Mouse (Mus musculus) heart, embryonic 13.5 days (tissue): ENCODE results near the gene Gpr132. TPM values are rescaled to one million over a fixed set of nuclear protein-coding genes. Genes with fewer than 3 reads are reported as not detected.

Experiments used
- ATAC-seq: fragments of 200-750 bp; cut with Nextera tagmentation; 2 replicates; pipeline ENCODE4 v1.8.0; 2017; ENCODE audit warnings: moderate TSS enrichment; ENCODE audit not compliant: insufficient number of reproducible peaks, low FRiP score, low TSS enrichment; ENCODE audit errors: extremely low read depth
- H3K27ac ChIP-seq: fragments of 300-500 bp; sonication (generic); replicated peaks from 2 replicates; pipeline ENCODE4 v1.5.1; 2015; ENCODE audit warnings: moderate library complexity, mild to moderate bottlenecking, inconsistent platforms
- H3K27me3 ChIP-seq: fragments of 300-500 bp; sonication (generic); replicated peaks from 2 replicates; pipeline ENCODE4 v1.6.1; 2015; ENCODE audit warnings: mild to moderate bottlenecking, inconsistent platforms
- H3K36me3 ChIP-seq: fragments of 300-500 bp; sonication (generic); 2 replicates; pipeline ENCODE4 v1.6.1; 2015; ENCODE audit warnings: mild to moderate bottlenecking, inconsistent platforms
- H3K4me1 ChIP-seq: fragments of 300-500 bp; sonication (generic); 2 replicates; pipeline ENCODE4 v1.6.1; 2015; ENCODE audit warnings: inconsistent platforms
- H3K4me2 ChIP-seq: fragments of 300-500 bp; sonication (generic); 2 replicates; pipeline ENCODE4 v1.6.1; 2015; ENCODE audit warnings: inconsistent platforms, mild to moderate bottlenecking, moderate library complexity
- H3K4me3 ChIP-seq: fragments of 300-500 bp; sonication (generic); 2 replicates; pipeline ENCODE4 v1.5.1; 2015; ENCODE audit warnings: moderate library complexity, mild to moderate bottlenecking, inconsistent platforms
- H3K9ac ChIP-seq: fragments of 300-500 bp; sonication (generic); 2 replicates; pipeline ENCODE4 v1.6.1; 2015; ENCODE audit warnings: inconsistent platforms, mild to moderate bottlenecking, moderate library complexity
- H3K9me3 ChIP-seq: fragments of 300-500 bp; sonication (generic); 2 replicates; pipeline ENCODE4 v1.6.1; 2016; ENCODE audit warnings: inconsistent platforms
- WGBS: fragments of 180-500 bp; shearing (Covaris S2); methylation state at CpG from one replicate; pipeline ENCODE4 v1.1.7; 2015; ENCODE audit warnings: mixed read lengths; 5-methylcytosine and 5-hydroxymethylcytosine counted together
- polyA plus RNA-seq: library from polyadenylated mRNA; unstranded; fragments of >200 nt; fragmentation: Nextera tagmentation; extraction: Ambion mirVana; gene quantifications from 2 replicates; pipeline ENCODE4 v1.2.1, GENCODE M21; 2015

The Gpr132 gene
- polyA plus RNA-seq, 1 experiment from 2014 or later = 0.16 TPM

DNA sequence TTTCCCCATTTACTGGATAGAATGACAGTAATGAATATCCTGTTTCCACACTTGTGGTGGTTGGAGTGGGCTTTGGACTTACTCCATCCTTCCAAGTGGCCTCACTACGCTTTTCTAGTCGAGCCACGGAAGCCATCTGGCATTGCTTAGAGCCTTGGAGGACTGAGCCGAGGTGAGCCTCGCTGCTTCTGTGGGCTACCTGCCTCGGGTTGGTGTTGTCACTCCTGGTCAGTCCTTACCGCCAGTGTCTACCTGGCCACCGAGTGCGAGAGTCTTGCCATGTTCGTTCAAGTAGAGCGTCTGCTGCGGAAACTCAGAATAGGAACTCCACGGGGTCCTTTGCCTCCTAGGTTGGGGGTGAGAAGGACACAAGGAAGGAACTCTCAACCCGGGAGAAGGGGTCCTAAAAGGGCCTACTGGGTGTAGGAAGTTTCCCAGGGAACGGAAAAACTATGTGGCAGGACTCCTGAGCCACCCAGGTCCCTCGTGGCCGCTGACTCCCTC, 9.1 kb upstream of the Gpr132 start:
- Histone ChIP-seq H3K27ac (no peak overlapping the region), H3K4me2 (peak overlapping the region; percentile 82)
- 3% methylated on average over 17 of the region's 17 CpGs for WGBS

DNA sequence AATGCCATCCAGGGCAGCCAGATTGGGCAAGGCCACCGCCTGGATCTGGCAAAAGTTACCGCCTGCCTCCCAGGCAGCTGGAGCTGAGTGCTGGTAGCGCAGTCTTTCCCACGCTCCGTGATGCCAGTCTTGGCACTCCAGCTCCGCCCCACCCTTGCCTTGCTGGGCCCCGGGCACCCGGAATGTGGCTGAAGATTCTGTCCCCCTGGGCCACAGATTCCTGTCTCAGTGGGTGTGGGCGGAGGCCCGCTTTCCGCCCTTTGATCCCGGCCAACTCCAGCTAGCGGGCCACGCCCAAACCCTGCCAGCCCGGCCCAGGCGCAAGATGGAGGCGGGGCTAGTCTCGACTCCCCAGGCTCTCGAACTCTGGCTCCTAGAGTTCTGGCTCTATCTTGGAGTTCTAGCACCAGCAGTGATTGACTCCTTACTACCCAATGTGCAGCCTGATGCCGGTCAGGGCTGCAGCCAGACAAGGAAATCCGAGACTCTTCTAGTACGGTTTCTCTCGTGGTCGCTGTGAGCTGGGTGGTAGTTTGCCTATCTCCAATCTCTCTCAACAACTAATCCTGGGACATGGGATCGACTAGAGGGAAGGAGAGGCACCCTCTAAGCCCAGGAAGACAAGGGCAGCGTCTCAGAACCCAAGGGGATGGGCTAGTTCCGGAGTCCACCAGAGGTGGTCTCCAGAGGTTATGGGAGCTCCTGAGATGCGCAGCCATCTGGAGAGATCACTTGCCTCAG, 8.5 kb upstream of the Gpr132 start:
- ATAC-seq = no peak
- 6% methylated on average over 28 of the region's 28 CpGs for WGBS
- peaks cover 98% of the 10 kb centered on the region for H3K27me3 ChIP-seq
- no peak overlapping the region for H3K9ac ChIP-seq
- H3K4me3 ChIP-seq = peak overlapping the region; percentile 52
- H3K36me3 ChIP-seq = no peaks in the 10 kb centered on the region
- H3K4me1 ChIP-seq = peaks cover 36% of the 10 kb centered on the region
- H3K27ac ChIP-seq = no peak overlapping the region
- H3K4me2 ChIP-seq = peak overlapping the region; percentile 82
- no peaks in the 10 kb centered on the region for H3K9me3 ChIP-seq

More for the DNA sequence above, 9.1 kb upstream of the Gpr132 start:
- H3K36me3 ChIP-seq = no peaks in the 10 kb centered on the region
- peaks cover 36% of the 10 kb centered on the region for H3K4me1 ChIP-seq
- no peaks in the 10 kb centered on the region for H3K9me3 ChIP-seq
- H3K27me3 ChIP-seq = peaks cover 92% of the 10 kb centered on the region
- ATAC-seq = no peak
- peak overlapping the region; percentile 73 for H3K9ac ChIP-seq
- H3K4me3 ChIP-seq = peak overlapping the region; percentile 52

DNA sequence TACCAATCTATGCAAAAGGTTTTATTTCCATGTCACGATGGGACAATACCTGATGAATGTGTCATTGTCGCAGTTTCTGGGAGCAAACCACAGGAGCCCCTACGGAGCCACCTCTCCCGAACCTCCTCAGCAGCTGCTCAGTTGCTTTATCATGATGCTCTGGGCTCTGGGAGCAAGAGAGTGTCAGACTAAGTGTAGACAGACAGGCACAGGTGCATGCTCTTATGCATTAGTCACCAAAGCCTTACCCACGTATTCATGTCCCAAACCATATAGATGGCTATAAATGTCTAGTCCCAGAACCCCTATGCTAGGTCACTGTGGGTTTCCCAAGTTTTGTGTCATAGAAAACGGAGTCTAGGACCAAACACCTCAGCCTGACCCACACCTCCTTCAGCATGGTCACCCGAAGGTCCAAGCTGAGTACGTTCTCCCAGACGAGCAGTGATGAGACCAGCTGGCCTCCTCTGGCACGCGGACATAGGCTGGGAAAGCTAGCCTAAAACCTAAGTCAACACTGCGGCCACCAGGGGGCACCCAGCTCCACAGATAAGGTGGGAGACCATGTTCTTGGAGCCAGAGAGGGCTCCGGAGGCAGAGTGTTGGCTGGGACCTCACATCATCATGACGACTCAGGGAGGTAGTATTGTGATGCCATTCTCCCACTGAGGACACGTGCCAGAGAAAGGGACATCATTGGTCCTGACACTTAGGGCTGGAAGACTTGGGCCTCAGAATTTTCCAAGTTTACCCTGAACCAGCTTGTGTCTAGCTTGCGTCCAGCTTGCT, 7.4 kb upstream of the Gpr132 start:
- WGBS = 18% methylated on average over 16 of the region's 16 CpGs
- Histone ChIP-seq H3K4me3 (no peak overlapping the region), H3K27ac (no peak overlapping the region), H3K4me2 (no peak overlapping the region), H3K4me1 (peaks cover 39% of the 10 kb centered on the region), H3K9me3 (no peaks in the 10 kb centered on the region), H3K36me3 (no peaks in the 10 kb centered on the region), H3K27me3 (peaks cover 99% of the 10 kb centered on the region), H3K9ac (no peak overlapping the region)
- ATAC-seq = no peak

DNA sequence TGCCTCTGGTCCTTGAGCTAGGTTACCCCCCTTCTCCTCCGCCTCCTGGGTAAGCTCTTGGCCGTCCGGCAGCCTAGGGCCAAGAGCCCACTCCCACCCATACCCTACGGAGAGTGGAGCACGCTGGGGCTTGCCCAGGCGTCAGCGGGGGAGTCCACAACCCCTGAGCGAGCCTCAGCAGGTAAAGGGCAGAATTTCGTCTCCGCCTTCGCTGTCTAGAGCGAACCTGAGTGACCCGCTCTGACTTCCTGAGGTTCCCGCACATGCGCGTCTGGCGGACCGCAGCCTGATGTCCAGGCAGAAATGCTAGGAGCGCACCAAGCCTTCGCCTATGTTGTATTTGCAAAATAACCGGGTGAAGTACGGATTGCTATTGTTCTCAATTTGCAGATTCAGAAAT, 6.2 kb upstream of the Gpr132 start:
- 12% methylated on average over 22 of the region's 22 CpGs for WGBS
- no peaks in the 10 kb centered on the region for H3K9me3 ChIP-seq
- H3K4me1 ChIP-seq = peaks cover 47% of the 10 kb centered on the region
- peak overlapping the region; percentile 63 for H3K4me2 ChIP-seq
- peaks cover 93% of the 10 kb centered on the region for H3K27me3 ChIP-seq
- ATAC-seq = no peak
- H3K9ac ChIP-seq = peak overlapping the region; percentile 68
- no peaks in the 10 kb centered on the region for H3K36me3 ChIP-seq
- no peak overlapping the region for H3K27ac ChIP-seq
- peak overlapping the region; percentile 36 for H3K4me3 ChIP-seq

DNA sequence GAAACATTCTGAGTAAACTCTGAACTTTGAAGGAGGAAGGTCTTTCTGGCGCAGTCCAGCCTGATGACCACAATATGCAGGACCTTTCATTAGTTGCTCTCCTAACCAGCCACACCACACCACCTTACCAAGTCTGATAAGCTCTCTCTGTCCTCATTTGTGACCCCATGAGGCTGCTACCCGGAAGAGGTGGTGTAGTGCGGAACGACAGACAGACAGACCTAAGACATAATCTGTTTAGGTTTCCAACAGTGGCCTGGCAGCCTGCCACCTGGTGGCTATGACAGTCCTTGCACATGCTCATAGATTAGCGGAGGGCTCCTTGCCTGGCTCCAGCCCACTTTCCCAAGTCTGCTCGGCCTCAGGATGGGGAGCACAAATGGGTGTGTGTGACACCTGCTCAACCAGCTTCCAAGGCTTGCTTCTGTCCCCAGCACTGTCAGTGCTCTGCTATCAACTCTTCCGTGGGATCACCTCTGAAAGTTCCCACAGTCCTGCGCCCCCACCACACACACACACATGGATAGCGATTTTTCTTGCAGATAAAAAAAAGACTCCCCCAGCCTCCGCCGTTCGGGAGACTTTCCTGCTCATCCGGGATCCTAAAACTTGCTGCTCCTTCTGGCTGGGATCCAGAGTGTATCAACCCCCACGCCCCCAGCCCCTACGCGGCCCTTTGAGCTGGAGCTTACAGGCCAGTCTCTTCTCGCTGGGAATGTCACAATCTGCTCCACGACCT, 5.6 kb upstream of the Gpr132 start:
- peaks cover 47% of the 10 kb centered on the region for H3K4me1 ChIP-seq
- H3K27ac ChIP-seq = no peak overlapping the region
- peaks cover 93% of the 10 kb centered on the region for H3K27me3 ChIP-seq
- peak overlapping the region; percentile 63 for H3K4me2 ChIP-seq
- 19% methylated on average over 18 of the region's 18 CpGs for WGBS
- H3K9me3 ChIP-seq = no peaks in the 10 kb centered on the region
- peak overlapping the region; percentile 36 for H3K4me3 ChIP-seq
- ATAC-seq = no peak
- peak overlapping the region; percentile 68 for H3K9ac ChIP-seq
- no peaks in the 10 kb centered on the region for H3K36me3 ChIP-seq

DNA sequence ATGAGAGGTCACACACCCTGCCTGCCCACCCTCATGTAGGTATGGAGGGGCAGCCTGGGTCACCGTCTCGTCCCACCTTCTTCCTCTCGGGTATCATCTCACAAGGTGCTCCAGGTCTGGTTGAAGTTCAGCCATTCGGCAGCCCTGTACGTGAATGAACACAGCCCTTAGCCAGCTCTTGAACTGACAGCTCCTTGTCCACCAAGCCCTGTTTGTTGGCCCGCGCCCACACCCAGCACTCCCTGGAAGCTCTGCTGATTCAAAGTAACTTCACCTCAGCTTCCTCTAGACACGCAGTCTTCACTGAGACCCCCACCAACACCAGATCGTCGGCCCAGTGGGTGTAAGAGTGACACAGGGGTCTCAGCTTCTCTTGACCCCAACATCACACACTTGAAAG, 5.0 kb upstream of the Gpr132 start:
- H3K4me2 ChIP-seq = no peak overlapping the region
- no peak overlapping the region for H3K4me3 ChIP-seq
- no peak overlapping the region for H3K27ac ChIP-seq
- no peaks in the 10 kb centered on the region for H3K36me3 ChIP-seq
- no peaks in the 10 kb centered on the region for H3K9me3 ChIP-seq
- no peak for ATAC-seq
- no peak overlapping the region for H3K9ac ChIP-seq
- peaks cover 45% of the 10 kb centered on the region for H3K4me1 ChIP-seq
- peaks cover 93% of the 10 kb centered on the region for H3K27me3 ChIP-seq
- WGBS = 81% methylated on average over 10 of the region's 10 CpGs

DNA sequence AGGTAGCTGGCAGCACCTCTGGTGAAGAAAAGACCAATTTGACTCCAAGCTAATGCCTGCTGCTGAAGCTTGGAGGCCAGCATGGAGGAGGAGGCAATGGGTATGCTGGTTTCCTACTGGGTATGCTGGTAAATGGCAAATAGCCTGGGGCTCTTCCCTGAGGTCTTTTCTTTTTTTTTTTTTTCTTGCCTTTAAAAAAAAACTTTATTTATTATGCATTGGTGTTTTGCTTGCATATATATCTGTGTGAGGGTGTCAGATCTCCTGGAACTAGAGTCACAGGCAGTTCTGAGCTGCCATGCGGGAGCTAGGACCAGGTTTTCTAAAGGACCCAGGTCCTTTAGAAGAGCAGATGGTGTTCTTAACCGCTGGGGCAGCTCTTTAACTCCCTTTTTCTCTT, 3.2 kb upstream of the Gpr132 start:
- H3K4me3 ChIP-seq = no peak overlapping the region
- H3K4me1 ChIP-seq = peaks cover 35% of the 10 kb centered on the region
- 84% methylated on average over 2 of the region's 2 CpGs for WGBS
- H3K4me2 ChIP-seq = no peak overlapping the region
- ATAC-seq = no peak
- H3K27ac ChIP-seq = no peak overlapping the region
- H3K9ac ChIP-seq = no peak overlapping the region
- H3K9me3 ChIP-seq = no peaks in the 10 kb centered on the region
- peaks cover 78% of the 10 kb centered on the region for H3K27me3 ChIP-seq
- no peaks in the 10 kb centered on the region for H3K36me3 ChIP-seq

DNA sequence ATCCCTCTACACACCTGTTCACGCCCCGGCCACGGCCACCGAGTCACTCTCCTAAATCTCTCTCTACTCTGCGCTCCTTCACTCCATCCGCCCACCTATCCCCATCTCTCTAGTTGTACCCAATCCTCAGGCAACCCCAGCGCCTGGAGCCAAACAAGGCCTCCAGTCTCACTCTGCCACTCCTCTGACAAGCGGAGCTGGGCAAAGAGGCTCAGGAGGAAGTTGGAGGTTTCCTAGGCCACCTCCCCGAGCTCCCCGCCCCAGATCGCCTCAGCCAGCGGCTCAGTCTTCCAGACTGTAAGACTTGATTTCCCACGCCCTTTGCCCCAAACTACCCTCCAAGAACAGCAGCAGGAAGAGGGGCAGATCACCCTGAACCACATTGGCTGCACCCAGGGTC, 2.7 kb upstream of the Gpr132 start:
- no peak for ATAC-seq
- Histone ChIP-seq H3K4me1 (peaks cover 31% of the 10 kb centered on the region), H3K36me3 (no peaks in the 10 kb centered on the region), H3K27me3 (peaks cover 78% of the 10 kb centered on the region), H3K4me2 (no peak overlapping the region), H3K27ac (no peak overlapping the region), H3K9me3 (no peaks in the 10 kb centered on the region), H3K4me3 (no peak overlapping the region), H3K9ac (no peak overlapping the region)
- 44% methylated on average over 13 of the region's 13 CpGs for WGBS

DNA sequence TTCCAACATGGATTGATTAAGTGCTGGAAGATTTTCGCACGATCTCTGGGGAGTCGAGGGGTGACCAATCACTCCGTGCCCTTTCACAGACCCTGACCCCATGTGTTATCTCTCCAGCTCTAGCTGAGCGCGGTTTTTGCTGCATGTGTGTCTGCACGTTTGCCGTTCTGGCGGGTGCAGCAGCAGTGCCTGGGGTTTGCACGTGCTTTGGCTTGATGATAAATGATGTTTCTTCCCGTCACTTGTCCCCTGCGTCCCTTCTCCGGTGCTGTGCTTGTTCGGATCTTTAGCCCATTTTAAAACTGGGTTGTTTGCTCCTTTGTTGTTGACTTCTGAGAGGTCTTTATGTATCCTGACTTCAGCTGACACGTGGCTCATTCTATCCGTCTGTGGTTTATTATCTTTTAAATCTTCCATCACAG, 1.8 kb upstream of the Gpr132 start:
- H3K27me3 ChIP-seq = peaks cover 70% of the 10 kb centered on the region
- peak overlapping the region; percentile 11; the same call in 1 of the 2 replicates for H3K9ac ChIP-seq
- WGBS = 4% methylated on average over 16 of the region's 16 CpGs
- H3K36me3 ChIP-seq = no peaks in the 10 kb centered on the region
- ATAC-seq = no peak
- H3K27ac ChIP-seq = no peak overlapping the region
- H3K4me1 ChIP-seq = peaks cover 30% of the 10 kb centered on the region
- no peak overlapping the region; the same call in 1 of the 2 replicates for H3K4me3 ChIP-seq
- peak overlapping the region; percentile 49 for H3K4me2 ChIP-seq
- H3K9me3 ChIP-seq = no peaks in the 10 kb centered on the region

DNA sequence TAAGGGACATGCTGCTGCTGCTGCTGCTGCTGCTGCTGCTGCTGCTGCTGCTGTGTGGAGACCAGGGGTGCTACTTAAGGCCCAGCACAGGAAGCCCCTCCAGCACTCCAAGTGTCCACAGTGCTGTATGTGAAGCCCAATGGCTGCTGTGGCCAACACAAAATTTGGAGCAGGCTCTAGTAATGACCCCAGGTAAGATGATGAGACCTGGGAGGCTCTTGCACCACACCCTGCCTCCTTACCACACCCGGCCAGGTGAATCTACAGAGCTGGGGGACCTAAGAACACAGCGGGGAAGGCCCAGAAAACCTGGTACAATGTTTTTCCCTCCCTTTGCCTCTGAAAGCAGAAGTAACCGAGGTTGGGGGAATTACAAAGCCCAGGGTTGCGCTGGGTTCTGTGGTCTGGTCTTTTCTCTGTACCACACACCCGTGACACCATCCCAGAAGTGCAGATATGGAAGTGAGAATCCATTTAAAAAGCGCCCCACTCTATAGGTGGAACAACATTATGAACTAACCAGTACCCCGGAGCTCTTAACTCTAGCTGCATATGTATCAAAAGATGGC, 838 bp downstream of the Gpr132 start:
- Histone ChIP-seq H3K27ac (no peak overlapping the region), H3K9ac (no peak overlapping the region), H3K27me3 (peaks cover 45% of the 10 kb centered on the region), H3K4me2 (no peak overlapping the region), H3K4me3 (no peak overlapping the region), H3K4me1 (peaks cover 18% of the 10 kb centered on the region), H3K9me3 (no peaks in the 10 kb centered on the region), H3K36me3 (no peaks in the 10 kb centered on the region)
- no peak for ATAC-seq
- WGBS = 83% methylated on average over 7 of the region's 7 CpGs
